Mouse (Mus musculus) thymus, adult 2 months (tissue): ENCODE measurements around the gene Cdk2ap1.
"Not testable (repeated sequence)": the region's sequence is repeated elsewhere in the genome, so short reads cannot be mapped to it uniquely, and the experiment has no call there.

Source experiments
- CTCF ChIP-seq: fragments of 200-500 bp; IDR thresholded peaks from 2 replicates; pipeline ENCODE4 v1.5.1; 2012; ENCODE audit warnings: mild to moderate bottlenecking, control low read depth, low read length, moderate library complexity, borderline replicate concordance; ENCODE audit not compliant: control insufficient read depth, poor library complexity, insufficient read depth; ENCODE audit errors: extremely low read depth
- POLR2A ChIP-seq: fragments of 200-500 bp; IDR thresholded peaks from 2 replicates; pipeline ENCODE4 v1.6.1; 2012; ENCODE audit warnings: mild to moderate bottlenecking, low read length, control low read depth, moderate library complexity; ENCODE audit not compliant: control insufficient read depth, poor library complexity, insufficient read depth; ENCODE audit errors: extremely low read depth

DNA sequence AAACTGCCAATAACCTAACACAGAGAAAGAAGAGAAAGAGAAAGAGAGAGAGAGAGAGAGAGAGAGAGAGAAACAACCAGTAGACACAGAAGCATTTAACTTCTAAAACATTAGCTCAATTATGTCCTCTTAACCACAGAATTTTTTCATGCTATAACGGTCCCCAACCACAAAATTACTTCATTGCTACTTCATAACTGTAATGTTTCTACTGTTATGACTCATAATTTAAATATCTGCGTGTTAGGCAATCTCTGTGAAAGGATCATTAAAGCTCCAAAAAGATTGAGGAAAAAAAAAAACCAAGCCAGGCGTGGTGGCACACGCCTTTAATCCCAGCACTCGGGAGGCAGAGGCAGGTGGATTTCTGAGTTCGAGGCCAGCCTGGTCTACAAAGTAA, 60.0 kb downstream of the Cdk2ap1 start:
- not testable (repeated sequence) for TF ChIP-seq POLR2A, CTCF
